Mouse (Mus musculus) midbrain, embryonic 15.5 days (tissue): ENCODE measurements around the gene A130010J15Rik. TPM values are rescaled to one million over a fixed set of nuclear protein-coding genes. Genes with fewer than 3 reads are reported as not detected.
A peak's percentile ranks its signal among the peaks of the same experiment; 100 is the strongest.

Experiments used
- ATAC-seq: fragments of 200-750 bp; cut with Nextera tagmentation; replicated peaks from 2 replicates; pipeline ENCODE4 v1.8.0; 2017; ENCODE audit warnings: moderate TSS enrichment
- H3K27ac ChIP-seq: fragments of 300-500 bp; sonication (generic); 2 replicates; pipeline ENCODE4 v1.5.1; 2015; ENCODE audit warnings: mild to moderate bottlenecking, inconsistent platforms
- H3K27me3 ChIP-seq: fragments of 300-500 bp; sonication (generic); replicated peaks from 2 replicates; pipeline ENCODE4 v1.6.1; 2015; ENCODE audit warnings: inconsistent platforms
- H3K36me3 ChIP-seq: fragments of 300-500 bp; sonication (generic); replicated peaks from 2 replicates; pipeline ENCODE4 v1.6.1; 2015; ENCODE audit warnings: inconsistent platforms
- H3K4me1 ChIP-seq: fragments of 300-500 bp; sonication (generic); 2 replicates; pipeline ENCODE4 v1.6.1; 2015; ENCODE audit warnings: inconsistent platforms
- H3K4me2 ChIP-seq: fragments of 300-500 bp; sonication (generic); 2 replicates; pipeline ENCODE4 v1.6.1; 2015; ENCODE audit warnings: inconsistent platforms, mild to moderate bottlenecking, moderate library complexity
- H3K4me3 ChIP-seq: fragments of 300-500 bp; sonication (generic); 2 replicates; pipeline ENCODE4 v1.5.1; 2015; ENCODE audit warnings: mild to moderate bottlenecking, inconsistent platforms
- H3K9ac ChIP-seq: fragments of 300-500 bp; sonication (generic); 2 replicates; pipeline ENCODE4 v1.6.1; 2015; ENCODE audit warnings: mild to moderate bottlenecking, inconsistent platforms
- H3K9me3 ChIP-seq: fragments of 300-500 bp; sonication (generic); 2 replicates; pipeline ENCODE4 v1.6.1; 2016; ENCODE audit warnings: inconsistent platforms
- WGBS: fragments of 180-500 bp; shearing (Covaris S2); methylation state at CpG from one replicate; pipeline ENCODE4 v1.1.7; 2015; ENCODE audit warnings: mixed read lengths; 5-methylcytosine and 5-hydroxymethylcytosine counted together
- polyA plus RNA-seq: library from polyadenylated mRNA; unstranded; fragments of >200 nt; fragmentation: Nextera tagmentation; extraction: Ambion mirVana; gene quantifications from 2 replicates; pipeline ENCODE4 v1.2.1, GENCODE M21; 2015

A130010J15Rik gene
- polyA plus RNA-seq, 1 experiment from 2014 or later, result 12.8 TPM

- H3K36me3 ChIP-seq, result no peaks in the 10 kb centered on the region
- H3K27ac ChIP-seq, result no peak overlapping the region
- no peak overlapping the region for H3K9ac ChIP-seq
- H3K27me3 ChIP-seq, result no peaks in the 10 kb centered on the region
- ATAC-seq, result no peak
- H3K9me3 ChIP-seq, result no peaks in the 10 kb centered on the region
- H3K4me3 ChIP-seq, result no peak overlapping the region
- H3K4me1 ChIP-seq, result no peaks in the 10 kb centered on the region
- H3K4me2 ChIP-seq, result no peak overlapping the region
- WGBS, result 52% methylated on average over 7 of the region's 7 CpGs
Observed at GRCm38 (mm10) chr1:193138087-193138486, 29.8 kb upstream of the A130010J15Rik start.

- Histone ChIP-seq H3K27me3 (no peaks in the 10 kb centered on the region), H3K4me2 (no peak overlapping the region), H3K9me3 (no peaks in the 10 kb centered on the region), H3K36me3 (no peaks in the 10 kb centered on the region), H3K27ac (no peak overlapping the region), H3K9ac (no peak overlapping the region), H3K4me3 (no peak overlapping the region), H3K4me1 (no peaks in the 10 kb centered on the region)
- 62% methylated on average over 3 of the region's 3 CpGs for WGBS
- ATAC-seq, result no peak
Observed at GRCm38 (mm10) chr1:193138669-193139068, 29.2 kb upstream of the A130010J15Rik start.

GRCm38 (mm10) chr1:193141118-193141517 lies 26.7 kb upstream of the A130010J15Rik start:
- Histone ChIP-seq H3K4me3 (no peak overlapping the region), H3K9ac (no peak overlapping the region), H3K4me2 (no peak overlapping the region), H3K4me1 (no peaks in the 10 kb centered on the region), H3K27ac (no peak overlapping the region), H3K9me3 (no peaks in the 10 kb centered on the region), H3K27me3 (no peaks in the 10 kb centered on the region), H3K36me3 (no peaks in the 10 kb centered on the region)
- 78% methylated on average over 7 of the region's 7 CpGs for WGBS
- ATAC-seq, result no peak

GRCm38 (mm10) chr1:193142517-193143062 lies 25.3 kb upstream of the A130010J15Rik start:
- no peak for ATAC-seq
- H3K27me3 ChIP-seq, result no peaks in the 10 kb centered on the region
- 87% methylated on average over 8 of the region's 8 CpGs for WGBS

GRCm38 (mm10) chr1:193144516-193144915 lies 23.3 kb upstream of the A130010J15Rik start:
- Histone ChIP-seq H3K4me2 (no peak overlapping the region), H3K9ac (no peak overlapping the region), H3K4me3 (no peak overlapping the region), H3K36me3 (no peaks in the 10 kb centered on the region), H3K27me3 (no peaks in the 10 kb centered on the region), H3K4me1 (no peaks in the 10 kb centered on the region), H3K9me3 (no peaks in the 10 kb centered on the region), H3K27ac (no peak overlapping the region)
- 87% methylated on average over 6 of the region's 6 CpGs for whole genome bisulfite sequencing
- ATAC-seq, result no peak

More at GRCm38 (mm10) chr1:193142517-193143062, 25.3 kb upstream of the A130010J15Rik start:
- Histone ChIP-seq H3K36me3 (no peaks in the 10 kb centered on the region), H3K4me1 (no peaks in the 10 kb centered on the region), H3K27ac (no peak overlapping the region), H3K9me3 (no peaks in the 10 kb centered on the region), H3K4me3 (no peak overlapping the region), H3K4me2 (no peak overlapping the region), H3K9ac (no peak overlapping the region)

GRCm38 (mm10) chr1:193145101-193145500 lies 22.7 kb upstream of the A130010J15Rik start:
- Histone ChIP-seq H3K4me1 (no peaks in the 10 kb centered on the region), H3K27ac (no peak overlapping the region), H3K4me3 (no peak overlapping the region), H3K4me2 (no peak overlapping the region), H3K36me3 (no peaks in the 10 kb centered on the region), H3K9me3 (no peaks in the 10 kb centered on the region), H3K9ac (no peak overlapping the region), H3K27me3 (no peaks in the 10 kb centered on the region)
- ATAC-seq, result no peak
- WGBS, result 83% methylated on average over 4 of the region's 4 CpGs

GRCm38 (mm10) chr1:193146416-193146815 lies 21.4 kb upstream of the A130010J15Rik start:
- Histone ChIP-seq H3K36me3 (no peaks in the 10 kb centered on the region), H3K9ac (no peak overlapping the region), H3K4me3 (no peak overlapping the region), H3K27ac (no peak overlapping the region), H3K27me3 (0 out of 2 replicates have a peak, but pooled peaks cover 4% of the 10 kb centered on the region), H3K9me3 (no peaks in the 10 kb centered on the region), H3K4me1 (no peaks in the 10 kb centered on the region), H3K4me2 (no peak overlapping the region)
- 94% methylated on average over 1 of the region's 1 CpGs for WGBS
- ATAC-seq, result no peak

- H3K4me2 ChIP-seq, result no peak overlapping the region
- WGBS, result 56% methylated on average over 3 of the region's 3 CpGs
- no peaks in the 10 kb centered on the region for H3K9me3 ChIP-seq
- H3K27me3 ChIP-seq, result peaks cover 30% of the 10 kb centered on the region
- no peak overlapping the region for H3K4me3 ChIP-seq
- H3K36me3 ChIP-seq, result no peaks in the 10 kb centered on the region
- H3K27ac ChIP-seq, result no peak overlapping the region
- H3K4me1 ChIP-seq, result peaks cover 7% of the 10 kb centered on the region
- H3K9ac ChIP-seq, result no peak overlapping the region
- no peak for ATAC-seq
Observed at GRCm38 (mm10) chr1:193149231-193149630, 18.6 kb upstream of the A130010J15Rik start.

- no peaks in the 10 kb centered on the region for H3K36me3 ChIP-seq
- peaks cover 37% of the 10 kb centered on the region for H3K27me3 ChIP-seq
- 40% methylated on average over 7 of the region's 7 CpGs for WGBS
- ATAC-seq, result no peak
- H3K27ac ChIP-seq, result no peak overlapping the region
- H3K4me3 ChIP-seq, result no peak overlapping the region
- H3K4me1 ChIP-seq, result peaks cover 7% of the 10 kb centered on the region
- H3K4me2 ChIP-seq, result no peak overlapping the region
- no peaks in the 10 kb centered on the region for H3K9me3 ChIP-seq
- H3K9ac ChIP-seq, result no peak overlapping the region
Observed at GRCm38 (mm10) chr1:193151134-193151533, 16.7 kb upstream of the A130010J15Rik start.

GRCm38 (mm10) chr1:193152872-193153271 lies 15.0 kb upstream of the A130010J15Rik start, which contains the start of gene Irf6:
Irf6 (plus strand) TSS chr1:193153111.
- peaks cover 37% of the 10 kb centered on the region for H3K27me3 ChIP-seq
- WGBS, result under 1% methylated on average over 30 of the region's 30 CpGs
- H3K9ac ChIP-seq, result no peak within 1 kb of the TSS; the same call in 1 of the 2 replicates
- peaks cover 7% of the 10 kb centered on the region for H3K4me1 ChIP-seq
- peak within 1 kb of the TSS; percentile 28 for H3K4me2 ChIP-seq
- no peaks in the 10 kb centered on the region for H3K9me3 ChIP-seq
- H3K4me3 ChIP-seq, result peak within 1 kb of the TSS; percentile 17; the same call in 1 of the 2 replicates
- H3K36me3 ChIP-seq, result no peaks in the 10 kb centered on the region
- ATAC-seq, result peak; percentile 54; the same call in 1 of the 2 replicates
- H3K27ac ChIP-seq, result no peak within 1 kb of the TSS

GRCm38 (mm10) chr1:193153561-193153960 lies 14.3 kb upstream of the A130010J15Rik start:
- H3K27me3 ChIP-seq, result peaks cover 37% of the 10 kb centered on the region
- H3K4me3 ChIP-seq, result no peak overlapping the region
- 24% methylated on average over 16 of the region's 16 CpGs for WGBS
- H3K9ac ChIP-seq, result no peak overlapping the region; the same call in 1 of the 2 replicates
- H3K4me2 ChIP-seq, result peak overlapping the region; percentile 28; the same call in 1 of the 2 replicates
- H3K4me1 ChIP-seq, result peaks cover 7% of the 10 kb centered on the region
- H3K36me3 ChIP-seq, result no peaks in the 10 kb centered on the region
- no peaks in the 10 kb centered on the region for H3K9me3 ChIP-seq
- ATAC-seq, result no peak
- H3K27ac ChIP-seq, result no peak overlapping the region

- Histone ChIP-seq H3K27me3 (peaks cover 32% of the 10 kb centered on the region), H3K4me3 (no peak overlapping the region), H3K9me3 (no peaks in the 10 kb centered on the region), H3K27ac (no peak overlapping the region), H3K9ac (no peak overlapping the region), H3K4me2 (no peak overlapping the region), H3K36me3 (no peaks in the 10 kb centered on the region), H3K4me1 (peaks cover 7% of the 10 kb centered on the region)
- 82% methylated on average over 15 of the region's 15 CpGs for WGBS
- no peak for ATAC-seq
Observed at GRCm38 (mm10) chr1:193156316-193157110, 11.3 kb upstream of the A130010J15Rik start.
